Mouse (Mus musculus): ENCODE measurements around the gene Emb.

DNA sequence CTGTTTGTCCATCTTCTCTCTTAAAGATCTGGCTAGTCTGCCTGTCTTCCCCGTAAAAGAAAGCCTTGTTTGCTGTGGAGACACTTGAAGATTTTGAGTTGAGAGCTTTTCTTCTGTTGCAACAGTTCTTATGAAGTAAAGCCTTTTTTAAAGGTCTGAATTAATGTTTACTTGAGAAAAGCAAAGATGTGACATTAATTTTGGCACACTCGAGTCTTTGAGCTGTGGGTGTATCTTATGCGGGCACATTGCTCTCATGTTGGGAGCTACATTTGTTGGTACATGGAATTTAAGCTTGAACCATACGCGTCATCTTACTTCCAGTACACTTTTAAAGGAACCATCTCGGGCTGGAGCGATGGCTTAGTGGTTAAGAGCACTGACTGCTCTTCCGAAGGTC is 25.5 kb downstream of the Emb start:
- TF ChIP-seq CTCF (IDR thresholded peaks at IDR 0.05; ENCODE audit: borderline replicate concordance, extremely low read depth, insufficient read depth, insufficient read length) (no peak), POLR2A (IDR thresholded peaks at IDR 0.05; ENCODE audit: borderline replicate concordance, extremely low read depth, insufficient read depth, insufficient read length, poor library complexity, severe bottlenecking) (no peak)
